Mouse (Mus musculus): Measurements from ENCODE around the gene Olfr749.
"Not testable (repeated sequence)": the region's sequence is repeated elsewhere in the genome, so short reads cannot be mapped to it uniquely, and the experiment has no call there.

Gene Olfr749

DNA sequence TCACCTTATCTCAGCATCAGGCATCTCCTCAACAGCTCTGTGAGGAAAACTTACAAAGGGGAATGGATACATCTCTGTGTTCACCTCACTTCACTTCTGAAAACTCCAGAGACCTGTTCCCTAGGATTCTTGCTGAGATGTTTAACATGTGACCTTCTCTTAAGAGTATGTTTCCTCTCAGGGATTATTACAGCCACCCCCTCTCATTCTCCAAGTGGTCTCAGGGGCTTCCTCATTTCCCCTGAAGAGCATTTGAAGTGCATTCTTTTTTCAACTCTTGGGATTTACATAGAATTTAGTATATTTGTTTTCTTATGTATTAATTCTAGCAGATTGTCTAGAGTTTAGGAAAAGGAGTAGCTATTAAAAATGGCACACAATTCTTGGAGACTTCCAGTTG, at the start of gene Olfr749:
Gene Olfr749 (minus strand): TSS at position 101 of the 400 bp plus-strand sequence.
- ChIA-PET POLR2A (no interaction called here), CTCF (interaction anchor here in 1 of 4 experiments (0.6 kb wide), 1 partner anchor 42 kb away, joined by 3 read pairs; no protein-coding TSS in a partner anchor)

DNA sequence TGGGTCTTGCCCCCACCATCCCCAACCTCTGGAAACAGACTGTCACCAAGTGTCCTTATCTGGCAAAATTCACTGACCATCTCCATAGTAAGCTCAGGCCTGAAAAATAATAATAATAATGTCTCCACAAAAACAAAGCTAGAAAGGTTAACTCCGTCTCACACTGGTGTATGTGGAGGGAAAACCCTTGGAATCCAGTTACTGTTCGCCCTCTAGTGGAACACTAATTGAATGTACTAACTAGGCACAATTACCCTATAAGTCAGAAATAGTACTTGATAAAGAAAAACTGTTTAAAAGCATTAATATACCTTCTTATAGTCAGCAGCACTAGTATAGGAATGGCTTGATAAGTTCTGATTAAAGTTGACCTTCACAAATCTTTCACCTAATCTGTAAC, 43.3 kb upstream of the Olfr749 start:
- ChIA-PET CTCF (interaction anchor here in 2 of 4 experiments (0.5 to 1.5 kb wide), 2 partner anchors 11 to 435 kb away, joined by 4 read pairs; no protein-coding TSS in a partner anchor), POLR2A (interaction anchor here in 3 of 4 experiments (0.6 to 1.1 kb wide), 5 partner anchors 10 to 1330 kb away, joined by 3 to 5 read pairs (median 3); no protein-coding TSS in a partner anchor)

DNA sequence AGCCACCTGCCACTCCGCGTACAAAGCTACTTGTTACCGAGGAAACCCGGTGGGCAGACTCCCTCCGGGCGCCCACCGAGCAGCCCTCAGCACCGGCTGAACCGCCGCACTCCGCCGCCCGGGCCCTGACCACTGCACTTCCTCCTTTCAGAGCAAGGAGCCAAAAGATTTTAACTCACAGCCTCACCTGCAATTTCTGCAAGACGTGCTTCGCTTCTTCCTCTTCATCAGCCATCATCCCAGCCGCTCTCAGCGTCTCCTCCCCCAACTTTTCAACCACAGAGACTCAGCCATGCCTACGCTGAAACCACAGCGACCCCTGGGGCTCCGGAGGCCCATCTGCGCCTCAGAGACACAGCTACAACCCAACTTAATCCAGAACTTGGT, 40.4 kb upstream of the Olfr749 start, which contains the start of gene Ttc5:
Gene Ttc5 (minus strand): TSS at position 269 of the 387 bp plus-strand sequence.
- ChIA-PET POLR2A (interaction anchor here (0.6 to 1.4 kb wide), 12 partner anchors 8 to 298 kb away, joined by 3 to 6 read pairs (median 3); partner anchors contain the start of genes Ccnb1ip1 (in 2 of the 4), Parp2 (in 2 of the 4), Pip4p1 (in 1 of the 4) and Pnp (in 1 of the 4)), CTCF (interaction anchor here in 3 of 4 experiments (0.6 to 1.8 kb wide), 9 partner anchors 10 to 313 kb away, joined by 3 to 10 read pairs (median 3); no protein-coding TSS in a partner anchor)

DNA sequence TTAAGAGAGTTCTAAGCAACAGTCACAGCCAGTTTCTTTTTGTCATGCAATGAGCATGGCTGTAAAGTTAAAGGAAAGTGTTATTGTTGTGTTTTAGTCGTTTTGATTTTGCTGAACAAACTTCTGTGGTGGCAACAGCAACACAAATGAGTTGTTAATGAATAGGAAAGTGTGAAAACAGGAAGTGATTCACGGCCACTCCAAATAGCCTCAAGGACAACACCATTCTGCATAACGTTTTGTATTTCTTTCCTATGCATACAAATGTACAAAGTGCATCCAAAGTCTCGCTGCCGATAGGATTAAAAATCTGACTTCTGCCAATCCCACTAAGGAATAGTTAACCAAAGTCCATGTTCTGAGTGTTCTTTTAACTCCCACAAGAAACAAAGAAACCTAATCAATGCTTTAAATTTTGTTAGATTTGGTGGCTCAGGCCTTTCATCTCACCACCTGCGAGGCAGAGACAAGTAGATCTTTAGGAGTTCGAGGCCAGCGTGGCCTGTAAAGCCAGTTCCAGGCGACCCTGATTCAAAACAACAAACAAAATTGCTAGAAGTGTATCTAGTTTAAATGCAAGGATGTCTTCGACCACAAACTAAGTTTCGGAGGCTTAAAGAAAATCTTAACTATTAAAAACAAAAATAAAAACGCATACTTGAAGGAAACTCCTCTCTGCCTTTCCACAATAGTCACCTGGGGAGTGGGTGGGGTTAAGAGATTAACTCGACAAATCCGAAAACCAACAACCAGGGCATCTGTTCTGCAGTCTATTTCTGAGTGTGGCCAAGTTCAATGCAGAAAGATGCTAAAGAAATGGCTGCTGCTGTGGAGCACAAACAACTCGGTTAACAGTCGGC, 39.7 kb upstream of the Olfr749 start:
- CTCF ChIA-PET, result interaction anchor here in 3 of 4 experiments (0.6 to 1.8 kb wide), 9 partner anchors 10 to 314 kb away, joined by 3 to 10 read pairs (median 3); no protein-coding TSS in a partner anchor

DNA sequence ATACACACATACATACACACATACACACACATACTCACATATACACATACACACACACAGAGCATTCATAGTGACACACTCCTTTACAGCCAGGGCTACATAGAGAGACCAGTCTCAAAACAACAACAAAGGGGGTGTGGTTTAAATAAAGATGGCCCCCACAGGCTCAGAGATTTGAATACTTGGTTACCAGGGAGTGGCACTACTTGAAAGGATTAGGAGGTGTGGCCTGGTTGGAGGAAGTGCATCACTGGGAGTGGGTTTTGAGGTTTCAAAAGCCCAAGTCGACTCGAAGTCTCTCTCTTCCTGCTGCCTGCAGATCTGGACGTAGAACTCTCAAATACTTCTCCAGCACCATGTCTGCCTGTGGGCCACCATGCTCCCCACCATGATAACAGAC, 37.3 kb upstream of the Olfr749 start:
- ChIA-PET CTCF (interaction anchor here in 1 of 4 experiments (0.6 kb wide), 1 partner anchor 14 kb away, joined by 3 read pairs; no protein-coding TSS in a partner anchor), POLR2A (interaction anchor here in 1 of 4 experiments (0.5 kb wide), 1 partner anchor 13 kb away, joined by 3 read pairs; no protein-coding TSS in a partner anchor)

More for the DNA sequence above, 39.7 kb upstream of the Olfr749 start:
- POLR2A ChIA-PET, result interaction anchor here (0.9 to 1.4 kb wide), 10 partner anchors 9 to 299 kb away, joined by 3 to 6 read pairs (median 4); partner anchors contain the start of genes Ccnb1ip1 (in 1 of the 4), Parp2 (in 1 of the 4), Pip4p1 (in 1 of the 4) and Pnp (in 1 of the 4)

DNA sequence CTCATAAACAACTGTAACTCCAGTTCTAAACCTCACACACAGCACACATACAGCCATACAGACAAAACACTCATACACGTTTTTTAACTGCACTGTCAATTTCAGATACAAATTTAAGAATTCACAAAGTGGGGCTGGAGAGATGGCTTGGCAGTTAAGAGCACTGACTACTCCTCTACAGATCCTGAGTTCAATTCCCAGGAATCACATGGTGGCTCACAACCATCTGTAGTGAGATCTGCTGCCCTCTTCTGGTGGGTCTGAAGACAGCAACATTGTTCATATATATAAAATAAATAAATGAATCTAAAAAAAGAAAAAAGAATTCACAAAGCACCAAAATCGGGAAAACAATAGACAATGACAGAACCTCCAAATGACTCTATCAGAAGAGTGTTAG, 26.4 kb upstream of the Olfr749 start:
- ChIA-PET CTCF (no interaction called here), POLR2A (no interaction called here)

DNA sequence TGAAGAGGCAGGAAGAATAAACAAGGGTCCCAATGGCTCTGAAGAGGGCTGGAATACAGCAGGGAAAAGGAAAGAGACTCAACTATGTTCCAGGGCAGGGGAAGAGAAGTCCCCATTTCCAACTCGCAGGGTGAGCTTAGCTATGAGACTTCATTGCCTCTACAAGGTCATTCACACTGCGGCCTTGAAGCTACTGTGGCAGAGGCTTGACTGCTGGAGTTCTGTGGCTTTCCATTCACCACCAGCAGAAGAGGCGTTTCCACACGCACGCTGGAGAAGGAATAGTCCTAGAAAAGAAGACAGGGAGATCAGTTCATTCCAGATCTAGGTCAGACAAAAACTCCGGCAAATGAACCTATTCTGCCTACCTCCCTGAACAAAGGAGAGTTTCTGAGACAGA, 20.8 kb upstream of the Olfr749 start:
- POLR2A ChIA-PET, result no interaction called here
- CTCF ChIA-PET, result no interaction called here

DNA sequence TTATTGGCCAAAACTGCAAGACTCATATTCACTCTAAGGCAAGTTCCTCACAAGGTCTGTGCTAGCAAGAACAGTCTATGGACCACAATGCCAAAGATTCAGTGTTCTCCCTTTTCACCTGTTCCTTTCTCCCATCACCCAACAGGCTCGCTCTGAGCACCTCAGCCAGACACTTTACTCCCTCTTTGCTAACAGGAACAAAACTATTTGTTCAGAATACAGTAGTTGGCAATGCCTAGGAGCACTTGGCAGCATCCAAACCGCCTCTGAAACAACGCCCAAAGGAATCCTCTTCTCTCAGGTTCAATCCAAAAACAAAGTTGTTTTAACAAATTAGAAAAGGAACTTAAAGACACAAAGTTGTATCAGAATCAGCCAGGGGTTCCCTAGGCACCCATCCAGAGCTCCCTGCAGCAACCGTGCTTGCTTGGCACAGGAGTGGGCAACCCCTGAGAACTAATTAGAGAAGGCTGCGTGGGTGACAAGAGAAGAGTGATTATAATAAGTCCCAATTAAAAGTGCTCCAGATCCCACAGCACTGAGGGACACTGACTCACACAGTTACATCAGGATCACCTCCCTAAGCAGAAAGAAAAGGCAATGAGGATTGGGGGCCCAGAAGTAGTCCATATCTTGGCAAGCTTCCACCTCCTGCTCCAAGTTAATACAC, 13.7 kb upstream of the Olfr749 start:
- ChIA-PET CTCF (no interaction called here), POLR2A (interaction anchor here in 1 of 4 experiments (0.7 kb wide), 1 partner anchor 14 kb away, joined by 6 read pairs; no protein-coding TSS in a partner anchor)

DNA sequence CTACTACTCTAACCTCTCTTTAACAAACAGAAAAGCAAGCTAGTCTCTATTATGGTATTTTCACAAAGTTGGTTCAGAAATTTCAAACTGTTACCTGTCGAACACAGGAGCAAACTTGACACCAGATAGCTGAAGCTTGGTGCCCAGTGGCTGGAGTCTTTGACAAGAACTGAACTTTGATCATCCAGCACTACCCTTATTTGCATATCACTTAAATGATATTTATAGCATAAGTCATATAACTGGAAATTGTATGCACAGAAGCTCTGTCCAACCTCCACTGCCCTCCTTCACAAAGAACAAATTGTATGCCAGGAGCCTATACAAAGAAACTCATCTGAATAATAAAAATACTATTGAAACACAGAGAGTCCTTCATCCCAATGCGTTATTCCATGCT, 3.3 kb downstream of the Olfr749 start:
- ChIA-PET CTCF (interaction anchor here in 1 of 4 experiments (0.6 kb wide), 1 partner anchor 11 kb away, joined by 5 read pairs; no protein-coding TSS in a partner anchor), POLR2A (interaction anchor here in 1 of 4 experiments (0.6 kb wide), 1 partner anchor 1384 kb away, joined by 3 read pairs; no protein-coding TSS in a partner anchor)

DNA sequence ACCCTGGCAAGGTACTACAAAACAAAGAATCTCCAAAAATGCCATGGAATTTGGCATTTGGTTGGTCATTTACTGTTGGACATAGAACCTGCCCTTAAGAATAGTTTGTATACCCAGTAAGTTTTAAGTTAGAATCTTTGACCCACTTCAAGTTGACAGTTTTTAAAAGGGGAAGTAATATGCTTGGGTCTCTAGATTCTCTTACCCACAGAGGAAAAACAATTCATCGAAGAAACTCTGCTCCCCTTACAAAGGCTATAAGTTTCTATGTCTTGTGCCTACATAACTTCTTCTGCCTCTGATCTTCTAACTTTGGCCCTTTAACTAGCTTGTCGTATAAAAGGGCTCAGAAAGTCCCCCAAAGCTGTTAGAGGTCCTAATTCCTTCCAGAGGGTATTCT, 4.6 kb downstream of the Olfr749 start:
- POLR2A ChIA-PET, result no interaction called here
- CTCF ChIA-PET, result no interaction called here

DNA sequence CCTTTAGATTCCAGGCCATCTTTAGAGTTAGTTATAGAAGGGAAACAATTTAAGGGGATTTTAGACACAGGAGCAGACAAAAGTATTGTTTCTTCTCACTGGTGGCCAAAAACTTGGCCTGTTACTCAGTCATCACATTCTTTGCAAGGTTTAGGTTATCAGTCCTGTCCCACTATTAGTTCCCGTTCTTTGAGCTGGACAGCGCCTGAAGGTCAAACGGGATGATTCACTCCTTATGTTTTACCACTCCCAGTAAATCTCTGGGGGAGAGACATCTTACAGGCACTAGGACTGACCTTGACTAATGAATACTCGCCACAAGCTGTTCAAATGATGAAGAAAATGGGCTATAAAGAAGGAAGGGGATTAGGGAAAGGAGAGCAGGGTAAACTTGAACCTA, 22.5 kb downstream of the Olfr749 start:
- CTCF ChIA-PET, POLR2A ChIA-PET: not testable (repeated sequence)

DNA sequence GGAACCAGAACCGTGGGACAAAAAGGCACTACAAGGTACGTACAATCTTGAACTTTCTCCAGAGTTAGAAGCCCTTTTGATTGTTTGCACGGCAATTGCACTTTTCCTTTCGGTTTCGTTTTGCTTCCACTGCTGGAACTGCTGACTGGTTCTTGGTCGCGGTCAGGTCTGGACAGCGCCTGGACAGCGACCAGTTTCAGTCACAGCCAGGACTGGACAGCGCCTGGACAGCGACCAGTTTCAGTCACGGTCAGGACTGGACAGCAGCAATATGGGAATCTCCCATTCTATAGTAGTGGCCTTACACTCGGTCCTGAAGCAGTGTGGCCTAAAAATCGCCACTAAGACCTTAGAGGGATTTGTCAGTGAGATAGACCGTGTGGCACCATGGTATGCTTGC, 25.0 kb downstream of the Olfr749 start:
- CTCF ChIA-PET, result not testable (repeated sequence)

DNA sequence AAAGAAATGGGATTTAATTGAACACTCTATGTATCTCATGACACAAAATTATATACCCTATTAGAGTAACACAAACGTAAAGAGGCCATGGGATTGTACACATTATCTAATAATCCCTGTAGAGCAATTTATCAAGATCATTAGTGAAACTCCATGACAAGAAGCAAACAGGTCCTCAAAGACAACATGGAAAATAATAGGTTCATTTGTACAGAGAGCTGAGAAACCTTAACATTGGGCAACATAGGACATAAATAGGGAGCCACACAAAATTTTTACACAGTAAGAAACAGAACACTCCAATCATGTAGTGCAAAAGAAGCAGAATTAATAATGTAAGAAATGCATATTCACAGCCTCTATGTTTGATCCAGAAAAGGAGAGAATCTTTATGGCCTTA, 37.8 kb downstream of the Olfr749 start, which contains the start of gene Olfr748:
Gene Olfr748 (plus strand): TSS at position 301 of the 400 bp plus-strand sequence.
- POLR2A ChIA-PET, result no interaction called here
- CTCF ChIA-PET, result no interaction called here

More for the DNA sequence above, 25.0 kb downstream of the Olfr749 start:
- POLR2A ChIA-PET, result not testable (repeated sequence)

DNA sequence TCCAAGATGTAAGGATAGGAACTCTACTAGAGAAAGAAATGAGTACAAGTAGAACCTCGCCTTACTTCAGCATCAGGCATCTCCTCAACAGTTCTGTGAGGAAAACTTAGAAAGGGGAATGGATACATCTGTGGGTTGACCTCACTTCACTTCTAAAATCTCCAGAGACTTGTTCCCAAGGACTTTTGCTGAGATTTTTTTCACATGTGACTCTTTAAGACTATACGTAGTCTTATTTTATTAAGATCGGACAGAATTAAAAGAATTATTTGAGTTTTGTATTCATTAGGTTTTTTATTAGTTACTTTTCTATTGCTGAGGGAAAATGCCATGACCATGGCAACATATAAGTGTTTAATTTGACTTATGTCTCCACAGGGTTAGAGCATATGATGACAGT, 51.8 kb downstream of the Olfr749 start, which contains the start of gene Olfr747:
Gene Olfr747 (minus strand): TSS at position 101 of the 400 bp plus-strand sequence.
- CTCF ChIA-PET, result interaction anchor here in 1 of 4 experiments (0.6 kb wide), 1 partner anchor 1929 kb away, joined by 3 read pairs; no protein-coding TSS in a partner anchor

More for the DNA sequence above, 51.8 kb downstream of the Olfr749 start, which contains the start of gene Olfr747:
- POLR2A ChIA-PET, result no interaction called here
